Mouse (Mus musculus) stomach, embryonic 15.5 days (tissue): ENCODE results near the gene Nceh1. TPM values are rescaled to one million over a fixed set of nuclear protein-coding genes. Genes with fewer than 3 reads are reported as not detected.

Experiments
- ATAC-seq: fragments of 200-750 bp; cut with Nextera tagmentation; 2 replicates; pipeline ENCODE4 v1.8.0; 2017; ENCODE audit warnings: low read depth, moderate number of reproducible peaks, moderate TSS enrichment; ENCODE audit not compliant: insufficient read depth, low FRiP score
- H3K27ac ChIP-seq: fragments of 300-500 bp; sonication (generic); 2 replicates; pipeline ENCODE4 v1.5.1; 2015; ENCODE audit warnings: mild to moderate bottlenecking, inconsistent platforms
- H3K27me3 ChIP-seq: fragments of 300-500 bp; sonication (generic); replicated peaks from 2 replicates; pipeline ENCODE4 v1.6.1; 2015; ENCODE audit warnings: inconsistent platforms
- H3K36me3 ChIP-seq: fragments of 300-500 bp; sonication (generic); 2 replicates; pipeline ENCODE4 v1.6.1; 2015; ENCODE audit warnings: inconsistent platforms
- H3K4me1 ChIP-seq: fragments of 300-500 bp; sonication (generic); 2 replicates; pipeline ENCODE4 v1.6.1; 2015; ENCODE audit warnings: inconsistent platforms
- H3K4me2 ChIP-seq: fragments of 300-500 bp; sonication (generic); 2 replicates; pipeline ENCODE4 v1.6.1; 2015; ENCODE audit warnings: mild to moderate bottlenecking, inconsistent platforms
- H3K4me3 ChIP-seq: fragments of 300-500 bp; sonication (generic); replicated peaks from 2 replicates; pipeline ENCODE4 v1.5.1; 2015; ENCODE audit warnings: inconsistent platforms
- H3K9ac ChIP-seq: fragments of 300-500 bp; sonication (generic); 2 replicates; pipeline ENCODE4 v1.6.1; 2015; ENCODE audit warnings: inconsistent platforms
- H3K9me3 ChIP-seq: fragments of 300-500 bp; sonication (generic); 2 replicates; pipeline ENCODE4 v1.6.1; 2016; ENCODE audit warnings: inconsistent platforms
- WGBS: fragments of 180-500 bp; shearing (Covaris S2); methylation state at CpG from one replicate; pipeline ENCODE4 v1.1.7; 2015; 5-methylcytosine and 5-hydroxymethylcytosine counted together
- polyA plus RNA-seq: library from polyadenylated mRNA; unstranded; fragments of >200 nt; fragmentation: Nextera tagmentation; extraction: Ambion mirVana; gene quantifications from 2 replicates; pipeline ENCODE4 v1.2.1, GENCODE M21; 2015

Nceh1 gene
- polyA plus RNA-seq, 1 experiment from 2014 or later: 8.3 TPM

DNA sequence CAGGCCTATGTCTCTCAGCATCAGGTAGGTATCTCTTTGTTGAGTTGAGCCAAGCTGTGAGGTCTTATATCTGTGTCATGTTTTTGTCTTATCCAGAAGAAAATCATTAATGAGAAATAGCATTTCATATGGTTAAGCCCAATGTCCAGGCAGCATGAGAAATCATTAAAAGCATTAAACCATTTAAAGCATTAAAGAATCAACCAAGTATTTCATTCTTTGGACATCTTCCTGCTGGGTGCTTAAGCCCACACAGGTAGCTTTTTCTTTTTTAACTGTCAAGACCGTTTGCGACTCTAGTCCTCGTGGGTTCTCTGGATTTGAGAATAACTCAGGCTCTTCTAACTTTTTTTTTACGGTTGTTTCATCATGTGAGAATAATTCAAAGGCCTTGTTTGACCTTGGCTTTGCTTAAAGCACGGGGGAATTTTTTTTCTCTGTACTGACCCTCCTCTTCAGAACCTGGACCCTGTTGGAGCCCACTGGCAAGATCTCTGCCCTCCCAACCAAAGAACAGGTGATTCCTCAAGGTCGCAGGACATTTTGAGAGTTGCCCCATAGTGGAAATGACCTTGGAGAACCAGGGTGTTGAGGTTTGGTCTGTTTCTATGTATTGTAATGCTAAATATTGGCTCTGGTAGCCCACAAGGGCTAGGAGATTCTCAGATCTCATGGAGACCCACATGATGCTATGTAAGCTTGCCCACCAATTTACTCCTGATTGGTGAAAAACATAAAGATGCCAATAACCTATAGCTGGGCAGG lies 20.9 kb upstream of the Nceh1 start:
- H3K4me1 ChIP-seq: no peaks in the 10 kb centered on the region
- no peak overlapping the region for H3K4me3 ChIP-seq
- H3K4me2 ChIP-seq: no peak overlapping the region
- no peak for ATAC-seq
- no peak overlapping the region for H3K9ac ChIP-seq
- H3K36me3 ChIP-seq: no peaks in the 10 kb centered on the region
- no peaks in the 10 kb centered on the region for H3K27me3 ChIP-seq
- WGBS: 80% methylated on average over 6 of the region's 6 CpGs
- no peak overlapping the region for H3K27ac ChIP-seq
- no peaks in the 10 kb centered on the region for H3K9me3 ChIP-seq

DNA sequence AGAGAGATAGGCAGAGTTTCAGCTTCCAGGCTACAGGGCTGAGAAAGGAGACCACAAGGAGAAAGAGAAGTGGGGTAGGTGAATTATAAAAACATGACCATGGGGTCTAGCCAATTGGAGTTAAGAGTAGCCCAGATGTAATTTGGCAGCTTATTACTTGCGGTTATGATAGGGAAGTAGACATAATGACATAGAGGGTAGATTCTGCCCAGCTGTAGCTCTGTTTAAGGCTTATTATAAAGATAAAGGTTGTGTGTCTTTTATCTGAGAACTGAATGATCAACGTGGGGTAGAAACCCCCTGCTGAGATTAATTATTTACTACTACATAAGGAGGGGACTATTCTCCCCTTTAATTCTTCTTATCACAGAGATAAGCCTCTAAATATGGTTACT lies 20.4 kb upstream of the Nceh1 start:
- ATAC-seq: no peak
- Histone ChIP-seq H3K4me1 (no peaks in the 10 kb centered on the region), H3K27me3 (no peaks in the 10 kb centered on the region), H3K4me2 (no peak overlapping the region), H3K9ac (no peak overlapping the region), H3K27ac (no peak overlapping the region), H3K36me3 (no peaks in the 10 kb centered on the region), H3K4me3 (no peak overlapping the region), H3K9me3 (no peaks in the 10 kb centered on the region)
- 51% methylated on average over 2 of the region's 2 CpGs for WGBS

DNA sequence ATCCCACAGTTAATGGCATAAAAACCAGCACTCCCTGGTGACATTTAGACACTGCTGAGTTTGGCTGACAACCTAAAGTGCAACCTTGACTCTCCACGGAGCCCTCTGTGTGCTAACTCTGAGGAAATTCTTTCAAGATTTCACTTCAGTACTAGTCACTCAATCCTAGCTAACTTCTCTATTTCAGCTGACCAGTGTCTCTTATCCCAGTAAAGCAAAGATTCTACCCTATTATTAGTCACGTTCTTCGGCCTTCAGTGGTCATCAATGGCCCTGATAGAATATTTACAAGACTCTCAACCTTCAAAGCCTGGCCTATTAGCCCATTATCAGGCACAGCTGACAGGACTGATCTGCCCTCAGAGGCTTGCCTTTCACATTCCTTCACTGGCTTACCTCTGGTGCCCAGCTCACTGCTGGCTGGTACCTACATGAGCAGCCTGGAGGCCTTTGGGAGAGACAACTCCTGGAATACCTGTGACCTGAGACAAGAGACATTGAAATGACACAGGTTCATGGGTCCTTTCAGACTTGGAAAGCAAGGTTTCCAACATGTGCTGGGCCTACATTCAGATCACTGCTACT lies 17.2 kb upstream of the Nceh1 start:
- 76% methylated on average over 3 of the region's 3 CpGs for WGBS
- H3K4me2 ChIP-seq: no peak overlapping the region
- H3K9ac ChIP-seq: no peak overlapping the region
- H3K27me3 ChIP-seq: no peaks in the 10 kb centered on the region
- no peak for ATAC-seq
- no peaks in the 10 kb centered on the region for H3K9me3 ChIP-seq
- H3K27ac ChIP-seq: no peak overlapping the region
- no peaks in the 10 kb centered on the region for H3K36me3 ChIP-seq
- H3K4me3 ChIP-seq: no peak overlapping the region
- no peaks in the 10 kb centered on the region for H3K4me1 ChIP-seq

DNA sequence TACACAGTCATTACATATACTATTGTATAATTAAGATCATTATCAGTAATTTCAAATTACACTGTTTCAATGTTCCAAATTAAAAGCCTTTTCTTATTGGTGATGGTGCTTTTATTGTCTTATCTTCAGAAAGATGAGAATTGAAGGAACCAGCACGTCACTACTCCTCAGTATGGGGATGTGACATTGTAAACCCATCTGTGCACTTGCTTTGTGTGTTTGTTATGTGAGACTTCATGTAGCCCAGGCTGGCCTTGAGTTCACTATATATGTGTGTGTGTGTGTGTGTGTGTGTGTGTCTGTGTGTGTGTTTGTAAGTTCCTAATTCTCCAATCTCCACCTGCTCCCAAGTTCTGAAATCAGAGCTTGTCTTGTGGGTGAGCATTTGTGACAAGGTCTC lies 12.5 kb upstream of the Nceh1 start:
- H3K9ac ChIP-seq: no peak overlapping the region
- H3K27me3 ChIP-seq: no peaks in the 10 kb centered on the region
- no peak overlapping the region for H3K27ac ChIP-seq
- H3K4me3 ChIP-seq: no peak overlapping the region
- H3K4me2 ChIP-seq: no peak overlapping the region
- ATAC-seq: no peak
- 79% methylated on average over 1 of the region's 1 CpGs for WGBS
- no peaks in the 10 kb centered on the region for H3K36me3 ChIP-seq
- no peaks in the 10 kb centered on the region for H3K4me1 ChIP-seq
- no peaks in the 10 kb centered on the region for H3K9me3 ChIP-seq

DNA sequence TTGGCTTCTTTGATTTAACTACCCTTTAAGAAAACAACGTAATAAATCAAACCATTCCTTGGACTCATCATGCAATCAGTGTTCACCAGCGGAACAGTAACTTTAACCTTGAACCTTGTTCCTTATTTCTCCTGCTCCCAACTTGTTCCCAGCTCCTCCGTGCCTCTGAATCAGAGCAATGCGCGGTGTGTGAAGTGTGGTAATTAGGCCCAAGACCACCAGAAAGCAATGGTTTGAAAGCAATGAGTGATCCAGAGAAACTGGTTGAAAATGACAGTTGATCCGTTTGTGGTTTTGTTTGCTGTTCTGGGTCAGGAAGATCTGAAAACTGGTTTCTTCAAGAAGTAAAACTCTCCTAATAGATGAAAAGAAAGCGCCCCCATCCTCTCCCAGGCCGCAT lies 3.1 kb upstream of the Nceh1 start:
- 87% methylated on average over 8 of the region's 8 CpGs for WGBS
- H3K4me1 ChIP-seq: peaks cover 8% of the 10 kb centered on the region; the same call in 1 of the 2 replicates
- H3K9me3 ChIP-seq: no peaks in the 10 kb centered on the region
- H3K27ac ChIP-seq: no peak overlapping the region
- ATAC-seq: no peak
- H3K27me3 ChIP-seq: no peaks in the 10 kb centered on the region
- no peak overlapping the region for H3K4me2 ChIP-seq
- H3K9ac ChIP-seq: no peak overlapping the region
- H3K4me3 ChIP-seq: no peak overlapping the region
- H3K36me3 ChIP-seq: no peaks in the 10 kb centered on the region

DNA sequence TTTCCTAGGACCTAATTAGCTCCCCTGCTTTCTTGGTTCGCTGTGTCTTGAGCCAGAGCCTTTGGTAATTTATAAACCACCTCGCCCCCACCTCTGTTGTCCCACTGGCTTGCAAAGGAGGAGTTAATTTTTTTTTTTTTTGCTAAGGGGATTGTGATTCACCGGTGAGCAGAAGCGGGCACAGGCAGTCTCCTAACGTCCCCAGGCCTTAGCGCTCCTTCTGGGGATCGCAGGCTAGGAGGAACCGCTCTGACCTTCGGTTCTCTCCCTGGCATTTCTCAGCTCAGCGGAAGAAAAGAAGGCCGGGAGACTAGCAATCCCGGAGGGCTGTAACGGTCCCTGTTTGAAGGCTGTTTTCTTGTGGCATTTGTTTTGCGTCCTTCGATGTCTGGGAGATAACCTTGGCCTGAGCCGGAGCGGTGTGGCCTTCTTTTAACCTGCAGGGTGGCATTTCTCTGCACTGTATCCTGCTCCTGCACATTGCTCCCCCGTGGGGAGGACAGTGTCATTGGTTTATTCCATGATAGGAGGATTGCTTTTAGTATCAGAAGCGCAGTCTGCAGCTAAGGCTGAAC lies 923 bp downstream of the Nceh1 start:
- no peaks in the 10 kb centered on the region for H3K9me3 ChIP-seq
- no peaks in the 10 kb centered on the region for H3K27me3 ChIP-seq
- H3K4me2 ChIP-seq: peak overlapping the region; percentile 97
- WGBS: 11% methylated on average over 19 of the region's 19 CpGs
- peaks cover 8% of the 10 kb centered on the region; the same call in 1 of the 2 replicates for H3K4me1 ChIP-seq
- no peak overlapping the region for H3K9ac ChIP-seq
- no peaks in the 10 kb centered on the region for H3K36me3 ChIP-seq
- no peak overlapping the region for H3K27ac ChIP-seq
- H3K4me3 ChIP-seq: peak overlapping the region; percentile 62
- no peak for ATAC-seq

DNA sequence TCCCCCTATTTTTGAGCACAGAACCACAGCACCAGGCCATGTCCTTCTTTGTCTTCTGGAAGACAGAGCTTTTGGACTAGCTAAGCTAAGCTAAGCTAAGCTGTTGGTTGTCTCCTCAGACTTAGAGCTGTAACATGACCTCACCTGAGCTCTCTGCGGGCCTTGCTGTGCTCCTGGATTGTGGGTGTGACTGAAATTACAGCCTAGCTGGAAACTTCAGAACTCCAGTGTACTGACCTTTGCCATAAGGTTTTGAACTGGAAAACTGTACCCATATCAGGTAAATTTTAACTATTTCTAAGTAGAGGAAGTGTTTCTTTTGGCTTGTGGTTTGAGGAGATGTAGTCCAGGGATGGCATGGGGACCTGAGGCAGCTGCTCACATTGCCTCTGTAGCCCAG lies 5.6 kb downstream of the Nceh1 start:
- 63% methylated on average over 1 of the region's 1 CpGs for WGBS
- H3K4me3 ChIP-seq: no peak overlapping the region
- H3K27me3 ChIP-seq: no peaks in the 10 kb centered on the region
- no peak overlapping the region for H3K27ac ChIP-seq
- no peaks in the 10 kb centered on the region for H3K9me3 ChIP-seq
- H3K36me3 ChIP-seq: no peaks in the 10 kb centered on the region
- no peak overlapping the region for H3K4me2 ChIP-seq
- no peak for ATAC-seq
- no peak overlapping the region for H3K9ac ChIP-seq
- H3K4me1 ChIP-seq: peaks cover 11% of the 10 kb centered on the region; the same call in 1 of the 2 replicates

DNA sequence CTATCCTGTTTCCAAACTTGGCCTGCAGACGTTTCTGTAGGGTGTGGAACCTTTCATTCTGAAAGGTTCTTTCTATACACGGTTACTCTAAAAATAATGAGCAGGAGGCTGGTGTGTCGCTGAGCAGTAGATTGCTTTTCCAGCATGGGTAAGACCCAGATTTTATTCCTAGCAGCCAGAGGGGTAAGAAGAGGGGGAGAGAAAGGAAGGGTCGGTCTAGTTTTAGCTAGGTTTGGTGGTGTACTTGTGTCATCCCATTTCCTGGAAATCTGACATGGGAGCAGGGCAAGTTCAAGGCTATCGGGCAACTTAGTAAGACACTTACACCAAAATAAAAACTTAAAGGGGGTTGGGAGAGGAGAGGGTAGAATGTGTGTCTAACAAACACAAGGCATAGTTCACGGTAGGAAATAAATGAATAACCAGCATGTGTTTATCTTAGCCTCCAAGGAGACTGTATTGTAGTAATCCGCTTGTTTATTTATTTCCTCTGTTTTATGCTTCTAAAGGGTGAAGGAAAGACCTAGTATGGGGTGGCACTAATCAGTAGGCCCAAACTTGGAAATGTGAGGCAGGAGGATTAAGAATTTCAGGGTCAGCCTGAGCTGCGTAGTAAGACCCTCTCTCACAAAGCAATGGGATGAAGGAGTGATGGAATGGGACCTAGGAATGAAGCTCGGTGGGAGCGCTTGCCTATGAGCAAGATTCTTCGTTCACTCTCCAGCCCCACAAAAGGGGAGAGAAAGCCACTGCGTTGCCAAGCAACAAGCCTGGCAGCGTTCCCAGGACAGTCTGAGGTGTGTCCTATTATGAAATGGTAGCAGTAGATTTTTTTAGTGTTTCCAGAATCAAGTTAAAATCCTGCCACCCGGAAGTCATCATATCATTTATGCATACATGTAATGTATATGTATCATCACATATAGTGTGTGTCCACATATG lies 6.8 kb downstream of the Nceh1 start:
- Histone ChIP-seq H3K27ac (no peak overlapping the region), H3K4me1 (peaks cover 5% of the 10 kb centered on the region; the same call in 1 of the 2 replicates), H3K4me2 (no peak overlapping the region), H3K4me3 (no peak overlapping the region), H3K9ac (no peak overlapping the region), H3K36me3 (no peaks in the 10 kb centered on the region), H3K27me3 (no peaks in the 10 kb centered on the region), H3K9me3 (no peaks in the 10 kb centered on the region)
- no peak for ATAC-seq
- WGBS: 56% methylated on average over 14 of the region's 14 CpGs

DNA sequence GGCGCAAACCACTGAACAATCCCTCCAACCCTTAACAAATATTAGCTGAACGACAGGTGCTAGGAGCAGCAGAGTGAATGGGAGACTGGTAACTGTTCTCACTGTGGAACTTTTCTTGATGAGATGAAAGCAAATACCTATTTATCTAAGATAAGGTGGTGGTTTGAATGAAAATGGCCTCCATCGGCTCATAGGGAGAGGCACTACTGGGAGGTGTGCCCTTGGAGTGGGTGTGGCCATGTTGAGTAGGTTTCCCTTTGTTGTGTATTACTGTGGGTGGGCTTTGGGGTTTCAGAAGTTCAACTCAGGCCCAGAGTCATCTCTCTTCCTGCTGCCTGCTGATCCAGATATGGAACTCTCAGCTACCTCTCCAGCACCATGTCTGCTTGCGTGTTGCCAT lies 8.1 kb downstream of the Nceh1 start:
- no peak overlapping the region for H3K4me2 ChIP-seq
- H3K27ac ChIP-seq: peak overlapping the region; percentile 40; the same call in 1 of the 2 replicates
- no peaks in the 10 kb centered on the region for H3K36me3 ChIP-seq
- H3K4me1 ChIP-seq: peaks cover 5% of the 10 kb centered on the region; the same call in 1 of the 2 replicates
- ATAC-seq: peak; percentile 81
- no peak overlapping the region for H3K9ac ChIP-seq
- no peak overlapping the region for H3K4me3 ChIP-seq
- WGBS: 78% methylated on average over 4 of the region's 4 CpGs
- H3K9me3 ChIP-seq: no peaks in the 10 kb centered on the region
- no peaks in the 10 kb centered on the region for H3K27me3 ChIP-seq

DNA sequence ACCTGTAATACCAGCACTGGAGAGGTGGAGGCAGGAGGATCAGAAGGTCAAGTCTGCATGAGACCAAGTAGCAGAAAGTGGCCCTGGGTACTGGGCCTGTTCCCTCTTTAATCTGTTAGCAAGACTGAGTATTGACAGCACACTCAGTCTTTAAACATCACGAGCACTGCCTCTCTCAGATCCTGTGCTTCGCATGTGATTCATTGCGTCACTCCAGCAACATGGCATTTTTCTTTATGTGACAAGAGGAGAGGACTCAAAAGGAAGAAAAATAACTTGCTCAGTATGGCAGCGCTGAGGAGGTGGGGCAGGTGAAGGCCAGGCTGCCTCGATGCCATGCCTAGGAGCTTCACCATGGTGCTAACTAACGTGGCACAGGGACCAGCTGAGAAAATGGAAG lies 9.1 kb downstream of the Nceh1 start:
- no peak overlapping the region for H3K9ac ChIP-seq
- H3K27ac ChIP-seq: no peak overlapping the region
- no peak overlapping the region for H3K4me3 ChIP-seq
- no peaks in the 10 kb centered on the region for H3K27me3 ChIP-seq
- no peaks in the 10 kb centered on the region for H3K36me3 ChIP-seq
- no peak for ATAC-seq
- H3K4me2 ChIP-seq: no peak overlapping the region
- peaks cover 5% of the 10 kb centered on the region; the same call in 1 of the 2 replicates for H3K4me1 ChIP-seq
- no peaks in the 10 kb centered on the region for H3K9me3 ChIP-seq
- WGBS: 78% methylated on average over 6 of the region's 6 CpGs

DNA sequence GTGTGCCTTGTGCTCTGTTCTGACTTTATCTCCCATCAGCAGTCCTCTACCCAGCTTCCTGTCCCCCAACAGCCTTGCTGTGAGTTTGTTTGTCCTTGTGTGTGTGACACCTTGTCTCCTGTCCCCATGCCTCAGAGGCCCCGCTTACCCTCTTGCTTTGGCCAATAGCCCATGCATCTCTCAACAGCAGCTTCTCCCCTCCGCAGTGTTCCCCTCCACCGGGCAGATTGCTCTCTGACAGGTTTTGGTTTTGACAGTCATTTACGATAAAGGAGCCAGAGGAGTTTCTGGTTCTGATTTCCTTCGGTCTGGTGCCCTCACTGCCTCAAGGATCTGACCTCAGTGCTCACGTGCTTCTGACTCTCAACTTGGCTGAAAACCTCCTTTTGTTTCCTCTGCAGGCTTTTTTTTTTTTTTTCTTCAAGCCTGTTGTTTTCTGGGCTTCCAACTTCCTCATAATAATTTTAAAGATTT lies 11.1 kb downstream of the Nceh1 start:
- Histone ChIP-seq H3K9ac (no peak overlapping the region), H3K9me3 (no peaks in the 10 kb centered on the region), H3K4me2 (no peak overlapping the region), H3K27me3 (no peaks in the 10 kb centered on the region), H3K4me3 (no peak overlapping the region), H3K36me3 (no peaks in the 10 kb centered on the region), H3K4me1 (peaks cover 5% of the 10 kb centered on the region; the same call in 1 of the 2 replicates), H3K27ac (no peak overlapping the region)
- 58% methylated on average over 6 of the region's 6 CpGs for WGBS
- ATAC-seq: no peak
